Mouse (Mus musculus): Measurements from ENCODE around the gene Lce1f.
"Not testable (repeated sequence)": the region's sequence is repeated elsewhere in the genome, so short reads cannot be mapped to it uniquely, and the experiment has no call there.

Lce1f gene

DNA sequence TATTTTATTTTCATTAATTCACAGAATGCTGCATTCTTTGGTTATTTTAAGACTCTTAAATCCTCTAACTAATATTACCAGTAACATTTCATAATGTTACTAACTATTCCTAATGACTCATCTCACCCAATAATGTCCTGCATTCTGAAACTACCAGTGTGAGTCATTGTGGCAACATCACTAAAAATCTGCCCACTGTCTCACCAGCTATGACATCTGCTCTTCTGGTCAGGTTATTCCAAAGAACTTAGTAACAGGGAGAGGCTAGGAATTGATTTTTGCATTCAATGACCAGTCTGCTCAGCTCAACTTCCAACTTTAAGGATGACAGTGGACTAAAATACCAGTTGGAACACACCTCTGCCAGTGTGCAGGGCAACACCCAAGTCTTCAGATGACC, 28.5 kb downstream of the Lce1f start:
- peaks cover 10% of the 10 kb centered on the region for H3K27me3 ChIP-seq (ENCODE audit: insufficient read depth, low read length)
- peaks cover 6% of the 10 kb centered on the region; the same call in 1 of the 2 replicates for H3K4me1 ChIP-seq (replicated peaks; ENCODE audit: low read depth, low read length)
- H3K4me3 ChIP-seq (replicated peaks; ENCODE audit: low read length), result no peak overlapping the region
- no peaks in the 10 kb centered on the region for H3K9me3 ChIP-seq (ENCODE audit: low read length)
- TF ChIP-seq NANOG (IDR thresholded peaks at IDR 0.05; ENCODE audit: borderline replicate concordance, low read length), result no peak
- no peak for TF ChIP-seq POU5F1 (IDR thresholded peaks at IDR 0.05; ENCODE audit: borderline replicate concordance, low read length)
- no peak for TF ChIP-seq CTCF (conservative IDR thresholded peaks at IDR 0.05; ENCODE audit: low read length)
- no peaks in the 10 kb centered on the region for H3K36me3 ChIP-seq (ENCODE audit: insufficient read depth, low read length)

DNA sequence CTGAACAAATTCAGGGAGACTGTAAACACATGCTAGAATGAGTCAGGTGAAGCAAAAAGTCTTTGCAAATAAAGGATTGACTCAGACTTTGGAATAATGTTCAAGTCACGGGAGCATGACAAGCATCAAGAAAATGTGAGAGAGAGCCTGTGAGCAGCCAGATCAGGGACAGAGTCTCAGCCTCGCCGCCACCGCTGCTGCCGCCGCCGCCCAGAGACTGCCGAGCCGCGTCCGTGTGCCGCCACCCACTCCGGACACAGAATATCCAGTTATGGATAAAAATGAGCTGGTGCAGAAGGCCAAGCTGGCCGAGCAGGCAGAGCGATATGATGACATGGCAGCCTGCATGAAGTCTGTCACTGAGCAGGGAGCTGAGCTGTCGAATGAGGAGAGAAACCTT, 31.0 kb downstream of the Lce1f start:
- not testable (repeated sequence) for H3K4me1 ChIP-seq (replicated peaks; ENCODE audit: low read depth, low read length); H3K36me3 ChIP-seq (ENCODE audit: insufficient read depth, low read length); H3K9me3 ChIP-seq (ENCODE audit: low read length)
- H3K27me3 ChIP-seq (ENCODE audit: insufficient read depth, low read length), result peaks cover 15% of the 10 kb centered on the region
- peak overlapping the region; percentile 48; the same call in 1 of the 2 replicates for H3K4me3 ChIP-seq (replicated peaks; ENCODE audit: low read length)

DNA sequence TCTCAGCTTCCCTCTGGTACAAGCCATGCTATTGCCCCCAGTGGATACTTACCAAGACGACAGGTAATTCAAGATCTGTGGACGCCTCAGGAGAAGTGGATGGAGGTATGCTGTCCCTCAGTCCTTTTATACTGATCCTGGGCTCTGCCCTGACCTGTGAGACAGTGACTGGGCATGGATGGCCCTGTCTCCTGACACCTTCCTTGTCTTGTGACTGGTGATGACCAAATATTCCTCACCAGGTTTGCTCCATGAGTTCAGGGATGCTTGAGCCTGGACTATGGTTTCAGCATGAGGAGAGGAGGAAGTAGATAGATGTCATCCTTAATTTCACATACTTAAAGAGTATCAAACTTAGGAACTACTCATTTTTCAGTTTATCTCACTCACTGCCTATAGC, 33.0 kb downstream of the Lce1f start, which contains the start of gene Lce1d:
Lce1d (minus strand) TSS at position 101 of the 400 bp plus-strand sequence.
- Histone ChIP-seq H3K36me3 (ENCODE audit: insufficient read depth, low read length) (no peaks in the 10 kb centered on the region), H3K27me3 (ENCODE audit: insufficient read depth, low read length) (peaks cover 15% of the 10 kb centered on the region), H3K9me3 (ENCODE audit: low read length) (no peaks in the 10 kb centered on the region), H3K4me1 (replicated peaks; ENCODE audit: low read depth, low read length) (peaks cover 4% of the 10 kb centered on the region; the same call in 1 of the 2 replicates), H3K4me3 (replicated peaks; ENCODE audit: low read length) (no peak within 1 kb of the TSS)
- TF ChIP-seq NANOG (IDR thresholded peaks at IDR 0.05; ENCODE audit: borderline replicate concordance, low read length) (no peak), POU5F1 (IDR thresholded peaks at IDR 0.05; ENCODE audit: borderline replicate concordance, low read length) (no peak), CTCF (conservative IDR thresholded peaks at IDR 0.05; ENCODE audit: low read length) (no peak)

DNA sequence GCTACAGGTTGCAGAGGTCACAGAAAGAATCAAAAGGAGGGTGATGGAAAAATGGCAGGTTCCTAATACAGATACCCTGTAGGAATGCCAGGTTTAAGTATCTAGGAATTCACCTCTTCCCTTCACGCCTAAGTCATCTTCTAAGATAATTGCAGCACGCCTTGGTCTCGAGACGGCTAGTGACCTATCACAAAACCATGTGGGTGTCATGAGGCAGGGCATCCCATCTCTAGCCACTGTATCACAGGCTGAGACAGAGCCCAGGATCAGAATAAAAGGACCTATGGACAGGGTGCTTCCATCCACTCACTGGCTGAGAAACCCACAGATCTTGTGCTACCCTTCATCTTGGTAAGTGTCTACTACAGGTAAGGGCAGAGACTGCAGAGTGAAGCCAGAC, 41.2 kb downstream of the Lce1f start, which contains the start of gene Lce1c:
Lce1c (plus strand) TSS at position 301 of the 400 bp plus-strand sequence.
- Histone ChIP-seq H3K27me3 (ENCODE audit: insufficient read depth, low read length) (no peaks in the 10 kb centered on the region), H3K9me3 (ENCODE audit: low read length) (no peaks in the 10 kb centered on the region), H3K4me3 (replicated peaks; ENCODE audit: low read length) (no peak within 1 kb of the TSS), H3K36me3 (ENCODE audit: insufficient read depth, low read length) (no peaks in the 10 kb centered on the region), H3K4me1 (replicated peaks; ENCODE audit: low read depth, low read length) (peaks cover 4% of the 10 kb centered on the region; the same call in 1 of the 2 replicates)
- TF ChIP-seq NANOG (IDR thresholded peaks at IDR 0.05; ENCODE audit: borderline replicate concordance, low read length), result no peak
- TF ChIP-seq CTCF (conservative IDR thresholded peaks at IDR 0.05; ENCODE audit: low read length), result no peak
- TF ChIP-seq POU5F1 (IDR thresholded peaks at IDR 0.05; ENCODE audit: borderline replicate concordance, low read length), result no peak

DNA sequence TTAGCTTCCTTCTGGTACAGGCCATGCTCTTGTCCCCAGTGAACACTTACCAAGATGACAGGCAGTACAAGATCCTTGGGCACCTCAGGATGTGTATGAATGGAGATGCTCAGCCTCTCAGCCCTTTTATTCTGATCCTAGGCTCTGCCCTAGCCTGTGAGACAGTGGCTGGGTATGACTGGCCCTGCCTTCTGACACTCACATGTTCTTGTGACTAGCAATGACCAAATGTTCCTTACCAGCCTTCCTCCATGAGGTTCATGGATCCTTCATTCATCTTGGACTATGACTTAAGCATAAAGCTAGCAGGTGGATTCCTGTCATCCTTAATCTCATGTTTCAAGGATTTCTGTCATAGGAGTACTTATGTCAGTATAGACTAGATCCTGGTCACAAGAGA, 49.9 kb downstream of the Lce1f start, which contains the start of gene Lce1a2:
Lce1a2 (minus strand) TSS at position 101 of the 400 bp plus-strand sequence.
- Histone ChIP-seq H3K27me3 (ENCODE audit: insufficient read depth, low read length) (no peaks in the 10 kb centered on the region), H3K9me3 (ENCODE audit: low read length) (no peaks in the 10 kb centered on the region), H3K4me3 (replicated peaks; ENCODE audit: low read length) (no peak within 1 kb of the TSS), H3K4me1 (replicated peaks; ENCODE audit: low read depth, low read length) (no peaks in the 10 kb centered on the region), H3K36me3 (ENCODE audit: insufficient read depth, low read length) (no peaks in the 10 kb centered on the region)
- TF ChIP-seq CTCF (conservative IDR thresholded peaks at IDR 0.05; ENCODE audit: low read length), result no peak
- no peak for TF ChIP-seq NANOG (IDR thresholded peaks at IDR 0.05; ENCODE audit: borderline replicate concordance, low read length)
- TF ChIP-seq POU5F1 (IDR thresholded peaks at IDR 0.05; ENCODE audit: borderline replicate concordance, low read length), result no peak
